Mouse (Mus musculus): ENCODE data around the gene Chid1.

The Chid1 gene

DNA sequence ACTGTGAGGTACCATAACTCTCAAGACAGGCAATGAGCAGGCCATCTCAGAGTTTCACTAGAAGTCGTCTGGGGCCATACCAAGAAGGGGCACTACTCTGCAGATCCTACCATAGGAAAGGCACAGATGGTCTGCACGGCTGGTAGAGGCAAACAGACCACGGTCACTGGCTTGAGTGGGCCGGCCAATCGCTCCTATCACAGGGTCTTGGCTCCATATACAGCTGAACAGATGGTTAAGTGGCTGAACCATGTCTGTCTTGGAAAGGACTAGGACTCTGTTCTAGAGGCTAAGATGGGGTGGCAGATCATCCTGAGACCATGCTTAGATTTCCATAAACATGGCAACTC, 37.1 kb downstream of the Chid1 start:
- no peak for DNase-seq (ENCODE audit: low spot score)

DNA sequence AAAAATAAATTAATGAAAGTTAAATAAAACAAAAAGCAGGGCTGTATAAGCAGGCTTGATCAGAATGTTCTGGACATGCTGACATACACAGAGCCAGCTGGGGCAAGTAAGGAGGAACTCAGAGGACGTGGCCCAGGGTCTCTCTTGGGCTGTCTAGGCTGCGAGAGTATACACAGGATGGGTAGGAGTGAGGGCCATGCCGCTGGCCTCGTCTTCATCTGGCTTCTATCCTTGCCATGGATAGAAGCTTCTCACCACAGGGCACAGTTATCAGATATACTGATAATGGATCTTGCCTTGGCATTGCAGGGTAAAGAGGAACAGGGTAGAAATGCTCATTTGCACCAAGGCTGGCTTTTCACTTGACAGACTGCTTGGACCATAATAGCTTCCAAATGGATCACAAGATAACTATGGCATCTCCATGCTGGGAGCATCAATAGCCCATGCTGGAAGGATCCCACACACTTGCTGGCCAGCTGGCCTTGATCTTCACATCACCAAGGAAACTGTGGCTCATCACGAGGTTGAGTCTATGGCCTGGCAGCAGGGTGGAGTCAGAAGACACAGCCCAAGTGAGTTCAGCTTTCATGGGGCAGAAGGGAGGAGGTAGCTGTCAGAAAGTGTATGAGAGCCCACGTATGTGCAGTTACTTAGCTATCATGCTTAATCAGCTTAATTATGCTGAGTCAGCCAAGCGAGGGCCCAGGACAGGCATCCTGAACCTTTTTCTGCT, 37.7 kb downstream of the Chid1 start:
- no peak for DNase-seq (ENCODE audit: low spot score)

DNA sequence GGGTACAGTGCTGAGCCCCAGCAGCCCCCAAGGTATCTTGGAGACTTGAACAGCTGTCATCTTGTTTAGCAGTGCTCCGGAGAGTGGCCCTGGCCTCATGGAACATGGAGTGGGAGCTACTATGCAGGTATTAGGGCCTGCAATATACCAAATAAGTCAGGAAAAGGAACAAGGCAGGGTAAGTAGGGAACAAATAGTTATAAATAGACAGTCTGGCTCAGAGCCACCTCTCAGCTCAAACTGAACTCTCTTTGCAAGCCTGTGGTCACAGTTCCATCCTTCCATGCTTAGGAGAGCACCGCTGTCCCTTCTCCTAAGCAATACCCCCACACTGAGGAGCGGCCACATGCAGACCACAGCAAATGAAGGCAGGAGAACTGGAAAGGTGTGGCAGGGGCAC, 42.1 kb downstream of the Chid1 start:
- DNase-seq (ENCODE audit: low spot score): no peak

DNA sequence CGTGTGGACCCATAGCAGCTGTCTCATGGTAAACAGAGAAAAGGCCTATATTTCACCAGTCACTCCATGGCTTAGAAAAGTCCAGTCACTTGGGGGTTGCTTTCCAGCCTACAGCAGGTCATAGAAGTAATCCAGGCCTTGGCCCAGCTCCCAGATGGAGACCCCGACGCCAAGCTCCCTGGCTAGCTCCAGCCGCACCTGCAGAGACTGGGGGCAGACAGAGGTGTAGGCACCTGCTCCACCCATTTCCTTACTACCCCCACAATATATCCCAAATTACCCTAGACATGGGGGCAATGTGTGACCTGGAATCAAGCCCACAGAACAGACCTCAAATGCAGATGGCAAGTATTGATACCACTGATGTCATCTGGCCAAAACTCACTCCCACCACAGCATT, 43.7 kb downstream of the Chid1 start:
- DNase-seq (ENCODE audit: low spot score): no peak

DNA sequence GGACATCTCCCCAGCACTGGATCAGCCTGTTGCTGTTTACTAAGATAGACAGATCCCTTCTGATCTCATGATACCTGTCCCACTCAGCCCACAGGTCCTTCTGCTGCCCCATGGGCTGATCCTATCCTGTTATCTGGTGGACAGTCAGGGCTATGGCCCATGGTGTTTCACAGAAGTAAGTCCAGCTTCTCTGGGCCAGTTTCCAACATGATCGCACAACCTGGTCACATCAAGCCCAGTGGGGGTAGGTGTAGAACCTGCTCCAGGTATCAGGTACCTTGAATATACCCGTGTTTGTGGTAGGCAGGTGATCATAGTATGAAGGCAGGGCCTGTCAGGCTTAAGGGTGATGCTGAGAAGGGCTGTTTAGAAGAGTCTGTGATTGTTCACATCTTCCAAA, 44.3 kb downstream of the Chid1 start:
- no peak for DNase-seq (ENCODE audit: low spot score)

DNA sequence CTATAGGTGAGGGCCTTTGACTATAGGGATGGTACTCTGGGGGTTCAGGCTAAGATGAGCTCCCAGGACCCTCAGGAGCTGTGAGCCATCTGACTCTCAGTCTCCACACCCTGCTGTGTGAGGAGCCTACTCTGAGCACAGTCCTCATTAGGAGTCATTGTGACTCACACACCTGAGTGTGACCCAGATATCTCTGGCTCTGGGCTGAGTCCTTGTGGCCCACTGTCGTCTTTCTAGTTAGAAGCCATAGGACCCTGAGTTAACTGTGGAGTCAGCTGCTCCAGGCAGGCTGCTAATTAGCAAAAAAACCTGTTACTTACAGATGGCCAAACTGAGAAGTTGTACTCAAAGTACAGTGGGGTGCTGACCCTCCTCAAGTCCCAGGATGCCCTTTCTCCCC, 45.9 kb downstream of the Chid1 start:
- DNase-seq (ENCODE audit: low spot score): no peak

DNA sequence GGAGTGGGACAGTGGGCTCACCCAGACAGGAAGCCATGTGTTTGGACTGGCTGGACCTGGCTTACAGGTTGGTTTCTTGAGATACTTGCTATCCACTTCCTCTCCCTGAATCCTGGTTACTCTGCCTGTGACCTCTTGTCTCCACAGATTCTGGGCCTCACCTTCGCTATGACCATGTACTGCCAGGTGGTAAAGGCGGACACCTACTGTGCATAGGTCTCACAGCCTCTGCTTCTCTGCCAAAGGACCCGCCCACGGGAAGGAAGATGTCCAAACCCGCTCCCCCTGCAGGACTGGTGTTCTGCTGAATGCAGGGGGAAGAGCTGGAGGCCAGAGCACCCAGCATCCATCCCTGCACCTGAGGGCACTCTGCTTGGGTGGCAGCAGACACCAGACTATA, 46.9 kb downstream of the Chid1 start:
- no peak for DNase-seq (ENCODE audit: low spot score)

DNA sequence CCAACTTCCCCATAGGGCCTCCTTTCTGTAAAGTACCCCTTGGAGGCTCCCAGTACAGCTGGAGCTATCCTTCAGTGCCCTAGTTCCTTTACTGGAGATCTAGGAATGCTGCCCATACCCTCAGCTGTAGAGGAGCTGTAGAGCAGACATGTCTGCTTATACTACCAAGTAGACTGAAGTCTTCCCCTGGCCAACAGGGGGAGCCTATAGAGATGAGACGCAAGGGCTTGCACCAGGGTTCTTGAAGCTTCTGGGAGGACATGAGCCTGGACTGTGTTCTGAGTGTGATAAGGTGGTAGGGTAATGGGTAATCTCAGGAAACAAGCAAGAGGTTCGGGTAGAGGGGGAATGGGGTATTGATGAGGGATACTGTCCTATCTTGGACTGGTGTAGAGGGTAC, 48.5 kb downstream of the Chid1 start:
- DNase-seq (ENCODE audit: low spot score): no peak

DNA sequence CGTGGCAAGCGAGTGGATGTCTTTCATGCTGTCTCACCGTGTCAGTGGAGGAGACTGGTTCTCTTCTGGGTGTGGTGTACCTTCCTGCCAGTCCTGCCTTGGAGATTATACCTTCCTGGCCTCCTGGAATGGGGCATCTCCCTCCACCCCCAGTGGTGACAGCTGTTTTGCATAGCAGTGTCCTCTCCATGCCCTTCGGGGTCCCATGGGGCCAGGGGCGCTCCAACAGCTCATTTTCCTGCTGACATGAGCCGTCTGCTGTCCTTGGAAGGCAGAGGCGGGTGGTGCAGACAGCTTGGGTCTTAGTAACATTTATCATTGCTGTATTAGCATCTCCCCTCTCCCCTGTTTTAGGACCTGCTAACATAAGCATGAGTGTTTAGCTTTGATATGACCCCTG, 52.5 kb downstream of the Chid1 start:
- no peak for DNase-seq (ENCODE audit: low spot score)

DNA sequence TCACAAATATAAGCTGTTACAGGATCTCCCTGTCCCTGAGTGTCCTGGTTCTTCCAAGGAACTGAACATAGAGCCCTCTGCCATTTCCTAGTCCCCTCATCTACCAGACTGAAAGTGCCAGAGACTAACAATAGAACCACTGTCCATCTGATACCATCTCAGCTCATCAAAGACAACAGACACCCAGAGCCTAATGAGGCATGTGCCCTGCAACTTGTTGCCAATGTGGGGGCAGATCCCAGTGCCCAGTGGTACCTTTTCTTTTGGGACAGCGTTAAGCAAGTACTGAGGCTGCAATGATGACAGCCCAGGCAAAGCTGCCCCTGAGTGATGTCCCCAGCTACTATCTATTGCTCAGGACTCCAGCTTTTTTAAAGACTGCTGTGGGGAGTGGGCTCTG, 53.4 kb downstream of the Chid1 start:
- no peak for DNase-seq (ENCODE audit: low spot score)

DNA sequence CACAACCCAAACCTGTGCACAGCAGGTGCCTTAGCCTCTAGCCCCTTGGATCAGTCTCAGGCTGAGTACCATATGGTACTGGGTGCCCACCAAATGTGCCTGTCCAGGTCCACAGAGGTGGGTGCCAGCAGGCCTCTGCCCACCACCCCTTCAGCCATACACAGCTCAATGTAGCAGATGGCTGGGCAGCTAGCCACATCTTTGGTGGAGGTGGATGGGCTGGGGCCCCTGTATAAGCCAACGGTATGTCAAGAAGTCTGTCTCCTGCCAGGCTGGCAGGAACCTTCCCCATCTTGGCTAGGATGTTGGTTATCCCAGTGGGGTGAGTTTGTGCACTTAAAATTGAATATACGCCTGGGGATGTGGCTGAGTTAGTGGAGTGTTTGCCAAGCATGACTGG, 54.1 kb downstream of the Chid1 start:
- no peak for DNase-seq (ENCODE audit: low spot score)

DNA sequence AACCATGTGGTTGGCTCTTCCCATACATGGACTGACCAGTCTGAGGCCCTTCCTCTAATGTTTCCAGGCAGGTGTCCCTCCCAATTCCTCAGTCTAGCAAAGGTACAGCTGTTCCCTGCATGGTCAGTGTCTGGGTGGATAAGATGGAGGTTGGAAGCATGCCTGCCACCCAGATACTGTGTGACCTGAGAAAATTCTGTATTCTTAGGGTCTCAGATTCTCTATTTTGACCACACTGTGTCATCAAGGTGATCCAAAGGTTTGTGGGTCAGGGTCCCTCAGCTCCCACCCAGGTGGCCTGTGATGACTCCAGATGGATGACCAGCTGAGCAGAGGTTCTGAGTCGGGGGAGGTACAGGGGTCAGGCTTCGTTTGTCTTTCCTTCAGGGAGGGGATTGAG, 54.5 kb downstream of the Chid1 start:
- no peak for DNase-seq (ENCODE audit: low spot score)

DNA sequence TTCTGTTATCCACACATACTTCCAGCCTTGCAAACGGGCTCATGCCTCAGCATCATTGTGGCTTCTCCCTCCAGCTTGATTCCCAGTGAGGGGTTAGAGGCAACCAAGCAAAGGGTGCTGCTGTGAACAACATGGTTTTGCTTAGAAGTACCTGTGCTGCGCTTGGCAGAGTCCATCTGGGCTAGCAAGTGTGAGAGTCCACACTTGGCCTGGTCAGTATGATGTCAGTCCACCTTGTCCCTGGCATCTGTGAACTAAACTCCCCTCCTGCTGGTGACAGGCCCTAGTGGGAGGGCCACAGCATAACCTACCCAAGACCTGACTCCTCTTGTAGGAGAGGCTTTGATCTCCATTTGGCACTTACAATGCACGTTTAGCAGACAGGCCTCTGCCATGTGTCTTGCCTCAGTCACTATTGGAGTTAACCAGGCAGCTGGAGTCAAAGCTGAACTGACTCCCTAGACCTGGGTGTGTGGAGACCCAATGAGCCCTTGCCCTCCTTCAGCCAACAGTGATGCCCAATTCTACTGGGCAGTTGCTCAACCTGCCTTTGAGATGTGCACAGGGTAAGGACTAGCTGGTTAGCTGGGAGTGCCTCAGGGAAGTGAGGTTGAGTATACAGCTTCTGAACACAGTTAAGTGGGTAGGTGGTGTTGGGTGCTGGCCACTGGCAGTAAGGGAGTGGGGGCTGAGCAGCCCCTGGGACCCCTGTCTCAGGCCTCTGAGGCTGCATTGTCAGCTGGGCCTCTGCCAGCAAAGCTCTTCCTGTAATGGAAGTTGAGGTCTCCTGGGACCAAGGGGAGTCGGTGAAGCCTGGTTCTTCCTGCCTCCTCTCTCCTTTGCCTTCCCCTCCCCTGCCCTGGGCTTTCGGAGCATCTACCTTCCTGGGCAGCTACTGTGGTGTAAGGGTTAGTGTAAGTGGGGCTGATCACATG, 55.2 kb downstream of the Chid1 start:
- no peak for DNase-seq (ENCODE audit: low spot score)

DNA sequence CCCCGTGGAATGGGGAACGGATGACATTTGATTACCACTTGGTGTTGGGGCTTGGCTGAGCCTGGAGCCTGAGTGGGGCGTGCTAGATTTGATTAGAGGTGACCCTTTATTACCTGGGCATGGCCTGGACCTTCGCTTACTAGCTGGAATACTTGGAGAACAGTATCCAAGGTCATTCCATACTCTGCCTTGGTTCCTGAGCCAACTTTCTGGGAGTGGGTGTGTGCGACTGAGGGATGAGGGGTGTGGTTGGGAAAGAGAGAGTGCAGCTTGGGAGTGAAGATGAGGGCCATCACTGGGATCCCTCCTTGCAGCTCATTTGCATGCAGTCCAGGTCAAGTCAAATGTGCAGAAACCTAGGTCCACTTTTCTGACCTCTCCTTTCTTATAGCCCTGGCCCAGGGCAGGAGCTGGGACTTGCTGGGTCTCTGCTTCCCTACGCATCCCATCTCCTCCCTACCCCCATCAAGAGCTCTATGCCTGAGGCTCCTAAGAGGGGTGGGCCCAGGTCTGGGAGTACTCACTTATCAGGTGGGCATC, 56.5 kb downstream of the Chid1 start:
- DNase-seq (ENCODE audit: low spot score): no peak

DNA sequence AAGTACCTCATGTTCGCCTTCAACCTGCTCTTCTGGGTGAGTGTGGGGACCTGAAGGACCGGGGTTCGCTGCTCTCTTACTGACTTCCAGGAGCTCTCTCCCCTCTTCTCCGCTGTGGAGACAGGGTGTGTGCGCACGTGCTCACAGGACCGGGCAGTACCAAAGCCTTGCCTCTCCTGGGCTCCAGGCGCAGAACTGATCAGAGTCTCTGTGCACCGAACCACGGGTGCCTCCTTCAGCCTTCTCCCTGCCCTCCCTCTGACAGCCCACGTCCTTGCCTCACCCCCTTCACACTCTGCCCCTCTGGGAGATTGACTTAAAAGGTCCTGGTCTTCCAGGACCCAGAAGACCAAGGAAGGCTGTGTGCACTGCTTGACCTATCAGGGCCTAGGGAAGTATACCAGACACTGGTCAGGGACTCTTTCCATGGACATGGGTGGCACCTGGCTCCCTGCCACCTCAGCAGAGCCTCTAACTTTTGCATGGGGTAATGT, 57.1 kb downstream of the Chid1 start:
- DNase-seq (ENCODE audit: low spot score): no peak

DNA sequence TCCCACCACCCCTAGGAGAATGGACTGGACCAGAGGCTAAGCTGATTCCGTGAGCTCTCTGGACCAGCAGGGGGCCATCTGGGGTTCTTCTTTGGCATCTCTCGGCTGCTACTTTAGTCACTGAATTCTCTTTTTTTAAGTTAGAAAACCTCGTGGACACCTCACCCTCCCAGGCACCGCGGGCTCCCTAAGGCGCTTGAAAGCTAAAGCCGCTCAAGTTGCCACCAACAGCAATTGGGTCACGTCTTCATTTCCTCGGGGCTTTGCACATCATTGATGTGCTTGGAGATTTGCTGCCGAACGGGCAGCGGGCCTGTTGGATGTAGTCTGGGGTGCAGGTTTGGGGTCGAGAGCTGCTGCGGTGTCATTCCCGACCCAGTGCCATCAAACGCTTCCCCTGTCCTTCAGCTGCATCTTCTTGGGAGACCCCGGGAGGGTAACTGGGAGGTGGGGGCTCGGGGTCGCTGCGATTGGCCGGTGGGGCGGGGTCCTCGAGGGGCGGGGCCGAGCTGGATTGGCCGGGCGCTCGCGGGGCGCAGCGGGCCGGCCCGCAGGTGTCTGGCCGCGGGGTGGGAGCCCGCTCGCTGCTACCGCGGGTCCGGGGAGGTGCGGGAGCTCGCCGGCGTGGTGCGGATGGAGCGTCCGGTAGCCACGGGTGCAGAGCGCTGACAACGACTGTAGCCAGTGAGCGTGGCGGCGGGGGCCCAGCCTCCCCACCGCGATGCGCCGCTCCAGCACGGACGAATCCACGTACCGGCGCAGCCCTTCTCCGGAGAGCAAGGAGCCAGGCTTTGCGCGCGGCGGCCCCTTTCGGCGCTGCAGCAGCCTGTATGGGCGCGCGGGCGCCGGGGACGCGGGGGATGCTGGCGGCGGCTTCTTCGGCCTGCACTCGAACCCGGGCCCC, 57.9 kb downstream of the Chid1 start:
- no peak for DNase-seq (ENCODE audit: low spot score)

DNA sequence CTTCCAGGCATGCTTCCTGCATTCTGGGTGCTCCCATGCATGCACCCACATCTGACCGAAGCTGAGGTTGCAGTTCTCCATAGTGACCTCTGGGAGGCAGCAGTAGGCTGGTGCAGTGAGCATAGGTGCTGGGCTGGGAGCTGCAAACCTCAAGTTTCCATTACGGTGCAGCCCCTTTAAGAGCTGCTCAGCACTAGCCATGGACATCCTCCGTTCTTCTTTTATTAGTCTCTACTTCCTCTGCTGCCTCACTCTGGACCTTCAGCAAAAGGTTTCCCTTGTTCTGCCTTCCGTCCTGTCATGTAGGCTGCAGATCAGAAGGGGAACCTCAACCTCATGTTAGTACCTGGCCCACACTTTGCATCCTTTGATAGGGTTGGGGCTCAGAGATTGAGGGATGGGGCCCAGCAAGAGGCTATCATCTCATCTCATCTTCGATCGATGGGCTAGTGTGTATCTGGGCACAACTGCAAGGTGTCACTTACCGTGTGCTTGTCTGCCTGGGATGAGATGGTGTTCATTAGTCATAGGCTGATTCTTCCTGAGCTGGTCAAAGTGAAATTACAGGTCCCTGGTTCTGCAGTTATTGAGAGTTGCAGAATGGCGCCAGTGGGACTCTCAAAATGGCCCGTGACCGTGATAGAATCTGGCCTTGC, 58.7 kb downstream of the Chid1 start:
- no peak for DNase-seq (ENCODE audit: low spot score)

DNA sequence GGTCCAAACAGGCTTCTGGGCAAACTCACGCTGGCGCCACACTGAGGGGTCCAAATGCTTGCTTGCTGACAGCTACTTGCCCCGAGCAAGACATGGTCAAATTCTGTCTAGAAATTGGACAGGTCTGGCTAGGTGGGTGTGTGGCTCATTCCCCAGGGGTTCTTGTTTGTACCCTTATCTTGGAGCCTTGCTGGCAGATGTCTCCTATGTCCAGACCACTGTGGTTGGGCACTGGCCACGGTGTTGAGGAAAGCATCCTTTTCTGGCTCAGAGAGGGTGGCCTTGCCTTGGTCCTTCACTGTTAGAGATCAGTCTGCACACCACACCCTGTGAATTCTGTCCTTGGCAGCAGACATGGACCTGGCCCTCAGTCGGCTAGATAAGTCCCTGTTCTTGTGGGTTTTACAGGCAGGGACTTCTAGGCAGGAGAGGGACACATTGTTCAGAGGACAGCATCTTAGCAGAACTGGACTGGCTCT, 61.3 kb downstream of the Chid1 start:
- DNase-seq (ENCODE audit: low spot score): no peak

DNA sequence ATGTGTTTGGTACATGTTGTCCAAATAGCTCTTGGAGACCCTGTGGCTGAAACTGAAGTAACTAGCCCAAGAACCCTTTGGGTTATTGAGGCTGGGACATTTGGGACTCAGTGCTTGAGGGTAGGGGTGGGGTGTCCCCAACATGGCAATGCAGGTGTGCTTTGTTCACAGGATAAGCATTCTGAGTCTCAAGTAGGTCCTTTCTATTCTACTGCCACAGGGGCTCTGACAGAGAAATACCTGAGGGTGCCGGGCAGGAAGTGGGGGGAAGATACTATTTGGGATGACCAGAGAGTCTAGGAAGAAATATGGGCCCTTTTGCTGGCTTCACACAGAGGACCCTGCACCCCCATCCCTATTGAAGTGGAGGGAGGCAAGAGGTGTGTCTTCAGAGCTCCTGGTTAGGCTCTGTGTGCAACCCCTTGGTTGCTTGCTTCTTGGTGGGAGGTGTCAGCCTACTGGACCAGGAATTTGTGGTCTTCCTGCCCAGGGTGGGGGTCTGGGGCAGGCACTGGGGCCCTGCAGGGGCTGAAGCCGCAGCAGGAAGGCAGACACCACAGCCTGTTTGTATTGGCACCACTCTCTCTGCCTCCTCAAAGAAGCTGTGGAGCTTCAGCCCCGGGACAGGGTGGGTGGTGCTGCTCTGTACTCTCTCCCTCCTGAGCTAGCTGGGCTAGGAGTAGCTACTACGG, 61.9 kb downstream of the Chid1 start:
- no peak for DNase-seq (ENCODE audit: low spot score)

DNA sequence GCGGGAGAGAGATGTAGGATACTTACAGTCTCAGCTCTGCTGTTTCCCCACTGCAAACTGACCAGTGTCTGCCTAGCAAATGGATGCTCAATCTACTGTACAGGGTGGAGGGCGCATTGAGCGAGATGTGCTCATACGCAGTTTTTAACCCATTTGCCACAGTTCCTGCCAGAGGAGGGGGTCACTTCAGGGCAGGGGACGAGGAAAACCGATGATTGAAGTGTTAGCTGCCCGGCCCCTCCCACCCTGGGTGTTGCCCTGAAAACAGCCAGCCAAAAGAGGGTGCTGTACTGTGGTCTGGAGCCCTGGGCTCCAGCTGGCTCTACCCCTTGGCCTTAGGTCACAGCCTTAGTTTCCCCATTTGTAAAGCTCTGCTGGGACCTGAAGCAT, 62.7 kb downstream of the Chid1 start:
- DNase-seq (ENCODE audit: low spot score): no peak

Data from left cerebral cortex, adult 11 months (tissue).